9 mouse cellular contexts compared by ENCODE assay signal in genomic region chr9:35523541-35523940, GRCm38 (mm10). TPM values are rescaled to one million over a fixed set of nuclear protein-coding genes. Genes with fewer than 3 reads are reported as not detected.
DNase-seq lines count a peak whose midpoint lies in the region; ATAC-seq lines count a peak whose summit lies in the region.
"Had no signal": no experiment of that assay in that cellular context is flagged by ENCODE, and none has a peak within 500 bp of the region (broad histone marks: within the 10 kb centered on the region; RNA-seq: fewer than 3 reads in every experiment).

No protein-coding gene starts in this region.

- no peaks in the 10 kb centered on the region for H3K9me3 ChIP-seq in neural tube, embryonic 11.5 days (ENCODE audit: control insufficient read depth, low read length)
- H3K9me3 ChIP-seq in embryonic facial prominence, embryonic 13.5 days, result no peaks in the 10 kb centered on the region
- H3K9me3 ChIP-seq in heart, embryonic 11.5 days (replicated peaks; ENCODE audit: control insufficient read depth, low read length), result no peaks in the 10 kb centered on the region
- no peaks in the 10 kb centered on the region for H3K9me3 ChIP-seq in midbrain, embryonic 12.5 days

- H3K4me3 ChIP-seq in neural tube, embryonic 11.5 days (ENCODE audit: low read depth, low read length), result no peak overlapping the region
- no peak overlapping the region for H3K4me3 ChIP-seq in embryonic facial prominence, embryonic 13.5 days
- H3K4me3 ChIP-seq in heart, embryonic 11.5 days (ENCODE audit: low read depth, low read length), result no peak overlapping the region
- H3K4me3 ChIP-seq in midbrain, embryonic 12.5 days, result no peak overlapping the region

- peaks cover 8% of the 10 kb centered on the region; the same call in 1 of the 2 replicates for H3K4me1 ChIP-seq in neural tube, embryonic 11.5 days (ENCODE audit: control insufficient read depth, insufficient read depth, low read length)
- H3K4me1 ChIP-seq in embryonic facial prominence, embryonic 13.5 days, result peaks cover 30% of the 10 kb centered on the region
- no peaks in the 10 kb centered on the region for H3K4me1 ChIP-seq in heart, embryonic 11.5 days (ENCODE audit: control insufficient read depth, insufficient read depth, low read length)
- H3K4me1 ChIP-seq in midbrain, embryonic 12.5 days, result peaks cover 12% of the 10 kb centered on the region

- 32% methylated on average over 5 of the region's 5 CpGs for whole genome bisulfite sequencing in neural tube, embryonic 11.5 days
- 29% methylated on average over 5 of the region's 5 CpGs for WGBS in embryonic facial prominence, embryonic 13.5 days
- WGBS in heart, embryonic 11.5 days (ENCODE audit: insufficient replicate concordance), result 46% methylated on average over 5 of the region's 5 CpGs
- WGBS in midbrain, embryonic 12.5 days, result 18% methylated on average over 5 of the region's 5 CpGs

- no peaks in the 10 kb centered on the region for H3K27me3 ChIP-seq in neural tube, embryonic 11.5 days (ENCODE audit: control insufficient read depth, insufficient read depth, low read length)
- no peaks in the 10 kb centered on the region for H3K27me3 ChIP-seq in embryonic facial prominence, embryonic 13.5 days
- H3K27me3 ChIP-seq in heart, embryonic 11.5 days (ENCODE audit: control insufficient read depth, insufficient read depth, low read length), result no peaks in the 10 kb centered on the region
- no peaks in the 10 kb centered on the region for H3K27me3 ChIP-seq in midbrain, embryonic 12.5 days

- no peak overlapping the region for H3K27ac ChIP-seq in neural tube, embryonic 11.5 days (ENCODE audit: low read depth, low read length)
- peak overlapping the region; percentile 88 for H3K27ac ChIP-seq in embryonic facial prominence, embryonic 13.5 days
- no peak overlapping the region for H3K27ac ChIP-seq in heart, embryonic 11.5 days (ENCODE audit: low read depth, low read length)
- no peak overlapping the region for H3K27ac ChIP-seq in midbrain, embryonic 12.5 days (replicated peaks)

- H3K36me3 ChIP-seq in neural tube, embryonic 11.5 days (ENCODE audit: control insufficient read depth, insufficient read depth, low read length), result no peaks in the 10 kb centered on the region
- no peaks in the 10 kb centered on the region for H3K36me3 ChIP-seq in embryonic facial prominence, embryonic 13.5 days
- no peaks in the 10 kb centered on the region for H3K36me3 ChIP-seq in heart, embryonic 11.5 days (ENCODE audit: control insufficient read depth, insufficient read depth, low read length)
- H3K36me3 ChIP-seq in midbrain, embryonic 12.5 days, result no peaks in the 10 kb centered on the region

- no peak overlapping the region for H3K9ac ChIP-seq in neural tube, embryonic 11.5 days (ENCODE audit: low read length)
- H3K9ac ChIP-seq in embryonic facial prominence, embryonic 13.5 days, result no peak overlapping the region
- no peak overlapping the region for H3K9ac ChIP-seq in heart, embryonic 11.5 days (ENCODE audit: low read depth, low read length)
- H3K9ac ChIP-seq in midbrain, embryonic 12.5 days (replicated peaks), result no peak overlapping the region

- ATAC-seq in neural tube, embryonic 11.5 days (ENCODE audit: insufficient read depth, low FRiP score, low TSS enrichment), result peak; percentile 69; the same call in 1 of the 2 replicates
- peak; percentile 75 for ATAC-seq in embryonic facial prominence, embryonic 13.5 days (ENCODE audit: insufficient number of reproducible peaks, insufficient read depth, low FRiP score, low TSS enrichment, low read depth)
- 0 out of 2 replicates have a peak, but pooled peaks have one; percentile 18 for ATAC-seq in heart, embryonic 11.5 days (replicated peaks; ENCODE audit: insufficient number of reproducible peaks, low FRiP score, low TSS enrichment)
- peak; percentile 56; the same call in 1 of the 2 replicates for ATAC-seq in midbrain, embryonic 12.5 days (ENCODE audit: low FRiP score, low read depth)
- no peak for ATAC-seq in granulocyte monocyte progenitor cell, adult 5-6 weeks (replicated peaks; ENCODE audit: poor library complexity, severe bottlenecking)

- H3K4me2 ChIP-seq in neural tube, embryonic 11.5 days (ENCODE audit: low read depth), result no peak overlapping the region
- peak overlapping the region; percentile 36; the same call in 1 of the 2 replicates for H3K4me2 ChIP-seq in embryonic facial prominence, embryonic 13.5 days
- no peak overlapping the region for H3K4me2 ChIP-seq in heart, embryonic 11.5 days
- peak overlapping the region; percentile 25; the same call in 1 of the 2 replicates for H3K4me2 ChIP-seq in midbrain, embryonic 12.5 days (replicated peaks)

- peak; percentile 56 for DNase-seq in neural tube, embryonic 11.5 days (ENCODE audit: low spot score)
- DNase-seq in neural tube, embryonic 10.5 days (ENCODE audit: extremely low spot score, low spot score), result no peak
- peak; percentile 28 to 63 for DNase-seq in left cerebral cortex, adult 18-20 months (ENCODE audit: low spot score in 2 of 2)
- DNase-seq in thymus, postnatal 4 days, result no peak

RNA-seq across cellular contexts. Expression of gene Gm1113, which starts 5.5 kb away (rescaled TPM):
- not detected in 2 replicates for polyA plus RNA-seq in neural tube, embryonic 11.5 days (2014; fragmentation: Nextera tagmentation; extraction: Ambion mirVana)
- not detected in 2 replicates for polyA plus RNA-seq in embryonic facial prominence, embryonic 13.5 days (2015; fragmentation: Nextera tagmentation; extraction: Ambion mirVana)
- not detected in 2 replicates for polyA plus RNA-seq in heart, embryonic 11.5 days (2014; fragmentation: Nextera tagmentation; extraction: Ambion mirVana)
- not detected for total RNA-seq in left cerebral cortex, adult 18-20 months (2021)
- not detected in 2 replicates for polyA plus RNA-seq in midbrain, embryonic 12.5 days (2016; fragmentation: Nextera tagmentation; extraction: Ambion mirVana)
- total RNA-seq in granulocyte monocyte progenitor cell, adult 5-6 weeks (2014; fragmentation: Nextera tagmentation), result not detected in 2 replicates
- total RNA-seq in granulocyte monocyte progenitor cell, adult 5-6 weeks (2017), result not detected in 2 replicates
- polyA plus RNA-seq: liver, embryonic 16.5 days had no signal

RNA-seq across cellular contexts. Expression of gene Ddx25, which starts 34.8 kb away (rescaled TPM):
- 11.3 and 11.4 TPM in 2 replicates for polyA plus RNA-seq in neural tube, embryonic 11.5 days (2014; fragmentation: Nextera tagmentation; extraction: Ambion mirVana)
- polyA plus RNA-seq in embryonic facial prominence, embryonic 13.5 days (2015; fragmentation: Nextera tagmentation; extraction: Ambion mirVana), result 4.3 and 4.6 TPM in 2 replicates
- polyA plus RNA-seq in heart, embryonic 11.5 days (2014; fragmentation: Nextera tagmentation; extraction: Ambion mirVana), result 2.5 TPM in 2 replicates
- total RNA-seq in left cerebral cortex, adult 18-20 months (2021), result 10 to 100 TPM; 17.7 to 18.4 TPM
- polyA plus RNA-seq in midbrain, embryonic 12.5 days (2016; fragmentation: Nextera tagmentation; extraction: Ambion mirVana), result 10.6 and 11.0 TPM in 2 replicates
- total RNA-seq in granulocyte monocyte progenitor cell, adult 5-6 weeks (2014; fragmentation: Nextera tagmentation), result 0.19 TPM in 1 of 2 replicates, not detected in the other
- not detected in 2 replicates for total RNA-seq in granulocyte monocyte progenitor cell, adult 5-6 weeks (2017)

RNA-seq across cellular contexts. Expression of gene Pus3, which starts 34.9 kb away (rescaled TPM):
- polyA plus RNA-seq in neural tube, embryonic 11.5 days (2014; fragmentation: Nextera tagmentation; extraction: Ambion mirVana), result 19.6 and 20.9 TPM in 2 replicates
- polyA plus RNA-seq in embryonic facial prominence, embryonic 13.5 days (2015; fragmentation: Nextera tagmentation; extraction: Ambion mirVana), result 23.3 and 24.0 TPM in 2 replicates
- 16.8 and 17.6 TPM in 2 replicates for polyA plus RNA-seq in heart, embryonic 11.5 days (2014; fragmentation: Nextera tagmentation; extraction: Ambion mirVana)
- 10 to 100 TPM; 12.0 to 12.1 TPM for total RNA-seq in left cerebral cortex, adult 18-20 months (2021)
- 17.0 and 17.1 TPM in 2 replicates for polyA plus RNA-seq in midbrain, embryonic 12.5 days (2016; fragmentation: Nextera tagmentation; extraction: Ambion mirVana)
- total RNA-seq in granulocyte monocyte progenitor cell, adult 5-6 weeks (2014; fragmentation: Nextera tagmentation), result 25.4 and 33.5 TPM in 2 replicates
- 21.9 and 31.7 TPM in 2 replicates for total RNA-seq in granulocyte monocyte progenitor cell, adult 5-6 weeks (2017)

RNA-seq across cellular contexts. Expression of gene Pate2, which starts 46.5 kb away (rescaled TPM):
- polyA plus RNA-seq in neural tube, embryonic 11.5 days (2014; fragmentation: Nextera tagmentation; extraction: Ambion mirVana), result 0.53 and 0.66 TPM in 2 replicates
- polyA plus RNA-seq in embryonic facial prominence, embryonic 13.5 days (2015; fragmentation: Nextera tagmentation; extraction: Ambion mirVana), result 0.72 and 1.1 TPM in 2 replicates
- polyA plus RNA-seq in heart, embryonic 11.5 days (2014; fragmentation: Nextera tagmentation; extraction: Ambion mirVana), result 0.46 and 0.73 TPM in 2 replicates
- total RNA-seq in left cerebral cortex, adult 18-20 months (2021), result under 1 TPM; 0.93 to 0.98 TPM
- 1.7 and 2.4 TPM in 2 replicates for polyA plus RNA-seq in midbrain, embryonic 12.5 days (2016; fragmentation: Nextera tagmentation; extraction: Ambion mirVana)
- total RNA-seq in granulocyte monocyte progenitor cell, adult 5-6 weeks (2014; fragmentation: Nextera tagmentation), result not detected in 2 replicates
- total RNA-seq in granulocyte monocyte progenitor cell, adult 5-6 weeks (2017), result 0.17 TPM in 1 of 2 replicates, not detected in the other

RNA-seq across cellular contexts. Expression of gene Hyls1, which starts 46.7 kb away (rescaled TPM):
- polyA plus RNA-seq in neural tube, embryonic 11.5 days (2014; fragmentation: Nextera tagmentation; extraction: Ambion mirVana), result 28.1 and 28.8 TPM in 2 replicates
- 17.7 and 20.8 TPM in 2 replicates for polyA plus RNA-seq in embryonic facial prominence, embryonic 13.5 days (2015; fragmentation: Nextera tagmentation; extraction: Ambion mirVana)
- 15.4 and 16.0 TPM in 2 replicates for polyA plus RNA-seq in heart, embryonic 11.5 days (2014; fragmentation: Nextera tagmentation; extraction: Ambion mirVana)
- 1 to 10 TPM; 9.0 to 9.1 TPM for total RNA-seq in left cerebral cortex, adult 18-20 months (2021)
- 26.8 and 27.7 TPM in 2 replicates for polyA plus RNA-seq in midbrain, embryonic 12.5 days (2016; fragmentation: Nextera tagmentation; extraction: Ambion mirVana)
- 4.2 and 4.3 TPM in 2 replicates for total RNA-seq in granulocyte monocyte progenitor cell, adult 5-6 weeks (2014; fragmentation: Nextera tagmentation)
- total RNA-seq in granulocyte monocyte progenitor cell, adult 5-6 weeks (2017), result 7.6 and 13.3 TPM in 2 replicates

Comparison
In these comparisons a context has a peak if more than half of its experiments do, and no peak if none do; other contexts are left out.
1. DNase-seq: peak in neural tube, embryonic 11.5 days (single experiment) and left cerebral cortex, adult 18-20 months (2 of 2); none in neural tube, embryonic 10.5 days (single experiment) and thymus, postnatal 4 days (single experiment).
2. H3K4me2 ChIP-seq: peak in embryonic facial prominence, embryonic 13.5 days (single experiment) and midbrain, embryonic 12.5 days (single experiment); none in neural tube, embryonic 11.5 days (single experiment) and heart, embryonic 11.5 days (single experiment).